Mouse (Mus musculus) yolk sac, embryonic 10.5 days (tissue): Measurements from ENCODE around the gene Sox5.

Experiments
- DNase-seq: peaks from one replicate; pipeline ENCODE4 v3.0.0-alpha.2; 2017; ENCODE audit warnings: low spot score

The Sox5 gene

GRCm38 (mm10) chr6:144044381-144044780 lies 737.4 kb downstream of the Sox5 start:
- no peak for DNase-seq

GRCm38 (mm10) chr6:144042936-144043335 lies 738.8 kb downstream of the Sox5 start:
- DNase-seq = no peak

GRCm38 (mm10) chr6:144041941-144042340 lies 739.8 kb downstream of the Sox5 start:
- no peak for DNase-seq

GRCm38 (mm10) chr6:144041188-144041587 lies 740.6 kb downstream of the Sox5 start:
- no peak for DNase-seq

GRCm38 (mm10) chr6:144040349-144040748 lies 741.4 kb downstream of the Sox5 start:
- no peak for DNase-seq

- no peak for DNase-seq
Measured at GRCm38 (mm10) chr6:144039221-144039620, 742.6 kb downstream of the Sox5 start.

GRCm38 (mm10) chr6:144033191-144033590 lies 748.6 kb downstream of the Sox5 start:
- no peak for DNase-seq

- DNase-seq = no peak
Measured at GRCm38 (mm10) chr6:144016929-144017328, 764.8 kb downstream of the Sox5 start.

- no peak for DNase-seq
Measured at GRCm38 (mm10) chr6:144011880-144012524, 769.8 kb downstream of the Sox5 start.

GRCm38 (mm10) chr6:144010995-144011394 lies 770.8 kb downstream of the Sox5 start:
- DNase-seq = no peak

- DNase-seq = no peak
Measured at GRCm38 (mm10) chr6:144010285-144010684, 771.5 kb downstream of the Sox5 start.

GRCm38 (mm10) chr6:144005132-144005531 lies 776.6 kb downstream of the Sox5 start:
- DNase-seq = no peak

- no peak for DNase-seq
Measured at GRCm38 (mm10) chr6:143998201-143998600, 783.6 kb downstream of the Sox5 start.

GRCm38 (mm10) chr6:143997616-143998015 lies 784.2 kb downstream of the Sox5 start:
- DNase-seq = no peak

GRCm38 (mm10) chr6:143995046-143995445 lies 786.7 kb downstream of the Sox5 start:
- no peak for DNase-seq

- no peak for DNase-seq
Measured at GRCm38 (mm10) chr6:143987548-143987947, 794.2 kb downstream of the Sox5 start.

GRCm38 (mm10) chr6:143980131-143980530 lies 801.6 kb downstream of the Sox5 start:
- no peak for DNase-seq

- no peak for DNase-seq
Measured at GRCm38 (mm10) chr6:143967724-143968400, 813.9 kb downstream of the Sox5 start.

- no peak for DNase-seq
Measured at GRCm38 (mm10) chr6:143960487-143960886, 821.3 kb downstream of the Sox5 start.

GRCm38 (mm10) chr6:143960081-143960480 lies 821.7 kb downstream of the Sox5 start:
- DNase-seq = no peak

- no peak for DNase-seq
Measured at GRCm38 (mm10) chr6:143958372-143958771, 823.4 kb downstream of the Sox5 start.

GRCm38 (mm10) chr6:143957063-143957462 lies 824.7 kb downstream of the Sox5 start:
- DNase-seq = no peak

GRCm38 (mm10) chr6:143948553-143949308 lies 833.0 kb downstream of the Sox5 start:
- no peak for DNase-seq
